Mouse (Mus musculus): ENCODE measurements around the gene Gm21366. TPM values are rescaled to one million over a fixed set of nuclear protein-coding genes. Genes with fewer than 3 reads are reported as not detected.
"Not testable (repeated sequence)": the region's sequence is repeated elsewhere in the genome, so short reads cannot be mapped to it uniquely, and the experiment has no call there.

The Gm21366 gene
- not detected in 2 replicates for polyA plus RNA-seq (2014; fragmentation: Nextera tagmentation; extraction: Ambion mirVana)

- H3K4me2 ChIP-seq; H3K9me3 ChIP-seq (ENCODE audit: control insufficient read depth, low read length); H3K27me3 ChIP-seq (ENCODE audit: control insufficient read depth, insufficient read depth, low read length); H3K4me3 ChIP-seq (ENCODE audit: low read depth, low read length); DNase-seq (ENCODE audit: low spot score, missing footprints); H3K36me3 ChIP-seq (ENCODE audit: control insufficient read depth, insufficient read depth, low read length); ATAC-seq (ENCODE audit: low FRiP score); H3K9ac ChIP-seq (ENCODE audit: low read length); H3K4me1 ChIP-seq (ENCODE audit: control insufficient read depth, insufficient read depth, low read length); H3K27ac ChIP-seq (ENCODE audit: low read depth, low read length): not testable (repeated sequence)
- no CpG with 5 or more reads among the region's 6 CpGs for WGBS
Measured at GRCm38 (mm10) chrY:22861156-22861555, at the start of gene Gm21366. Gene Gm21366 (minus strand): TSS chrY:22861256.
